Mouse (Mus musculus): ENCODE measurements around the gene Scube1. TPM values are rescaled to one million over a fixed set of nuclear protein-coding genes. Genes with fewer than 3 reads are reported as not detected.

The Scube1 gene
- polyA plus RNA-seq (2012; rRNA removed) = 8.1 and 10.5 TPM in 2 replicates

GRCm38 (mm10) chr15:83724886-83725269, at the start of gene Scube1:
Gene Scube1 (minus strand): TSS chr15:83725021.

GRCm38 (mm10) chr15:83594513-83595363, 130.1 kb downstream of the Scube1 start, which contains the start of gene Ttll12:
Gene Ttll12 (minus strand): TSS chr15:83595157.

GRCm38 (mm10) chr15:83563327-83563856, 161.4 kb downstream of the Scube1 start, which contains the start of the genes Tspo and Mcat:
Gene Tspo (plus strand): TSS chr15:83563592.
Gene Mcat (minus strand): TSS chr15:83563787.

Other genes starting within 250 kb of the Scube1 start
- 2.1 and 3.3 TPM in 2 replicates for gene Ttll1, start 214.1 kb downstream of the Scube1 start, polyA plus RNA-seq (2012; rRNA removed)
- 8.3 and 9.7 TPM in 2 replicates for gene Bik, start 198.2 kb downstream of the Scube1 start, polyA plus RNA-seq (2012; rRNA removed)
- 429 and 634 TPM in 2 replicates for gene Tspo, start 161.4 kb downstream of the Scube1 start, polyA plus RNA-seq (2012; rRNA removed)
- gene Mcat, start 161.2 kb downstream of the Scube1 start, polyA plus RNA-seq (2012; rRNA removed) = 13.6 and 17.0 TPM in 2 replicates
- gene Ttll12, start 129.9 kb downstream of the Scube1 start, polyA plus RNA-seq (2012; rRNA removed) = 25.0 and 26.0 TPM in 2 replicates
- gene Mpped1, start 54.4 kb upstream of the Scube1 start, polyA plus RNA-seq (2012; rRNA removed) = not detected in 2 replicates